Comparison of ENCODE assay signal across 25 mouse cellular contexts in the genomic region with DNA sequence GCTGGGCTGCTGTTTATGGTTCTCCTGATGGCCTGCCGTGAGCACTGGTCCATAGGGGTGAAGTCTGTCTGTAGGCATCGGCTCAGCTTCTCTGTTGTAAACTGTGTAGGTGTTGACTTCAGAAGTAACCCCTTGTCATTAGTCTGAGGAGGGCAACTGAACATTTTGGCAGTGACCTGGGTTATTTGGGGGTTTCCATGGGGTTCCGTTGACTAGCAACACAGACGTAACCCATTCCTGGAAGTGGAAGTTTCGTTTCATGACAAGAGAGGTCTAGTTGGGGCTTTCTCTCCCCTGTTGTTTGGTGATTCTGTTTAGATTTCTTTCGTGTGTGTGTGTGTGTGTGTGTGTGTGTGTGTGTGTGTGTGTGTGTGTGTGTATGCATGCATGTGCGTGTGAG. TPM values are rescaled to one million over a fixed set of nuclear protein-coding genes. Genes with fewer than 3 reads are reported as not detected.
DNase-seq lines count a peak whose midpoint lies in the region; ATAC-seq lines count a peak whose summit lies in the region.
"Had no signal": no experiment of that assay in that cellular context is flagged by ENCODE, and none has a peak within 500 bp of the region (broad histone marks: within the 10 kb centered on the region; RNA-seq: fewer than 3 reads in every experiment).

No protein-coding gene starts in this region.

- H3K9me3 ChIP-seq in megakaryocyte, embryonic 14.5 days: peaks cover 11% of the 10 kb centered on the region
- H3K9me3 ChIP-seq: embryonic facial prominence, embryonic 12.5 days; embryonic facial prominence, embryonic 15.5 days; heart, embryonic 12.5 days; heart, embryonic 15.5 days; intestine, embryonic 15.5 days had no signal

- peaks cover 71% of the 10 kb centered on the region for H3K4me1 ChIP-seq in megakaryocyte, embryonic 14.5 days

- H3K36me3 ChIP-seq in megakaryocyte, embryonic 14.5 days (replicated peaks; ENCODE audit: low read length): peaks cover 38% of the 10 kb centered on the region
- H3K36me3 ChIP-seq: heart, embryonic 15.5 days; intestine, embryonic 15.5 days had no signal

- H3K27me3 ChIP-seq in megakaryocyte, embryonic 14.5 days (replicated peaks): no peaks in the 10 kb centered on the region
- H3K27me3 ChIP-seq: embryonic facial prominence, embryonic 12.5 days; embryonic facial prominence, embryonic 15.5 days; heart, embryonic 12.5 days; heart, embryonic 15.5 days; intestine, embryonic 15.5 days had no signal

- intact Hi-C loops in heart, postnatal 10 days (cut with DNase I): no loop called here

- ATAC-seq in megakaryocyte, adult 5-6 weeks (ENCODE audit: poor library complexity, severe bottlenecking): no peak
- ATAC-seq in CD4-positive, CD25-positive, alpha-beta regulatory T cell, adult 4 months: peak; percentile 77
- ATAC-seq: forebrain, embryonic 14.5 days; forebrain, postnatal 0 days; hindbrain, postnatal 0 days; intestine, embryonic 15.5 days had no signal

- DNase-seq in induced T-regulatory cell, adult 2 months (ENCODE audit: low read depth): peak; percentile 70
- DNase-seq in heart, postnatal 10 days: no peak
- no peak for DNase-seq in natural killer cell, adult 2 months (ENCODE audit: low spot score in 2 of 2)
- no peak for DNase-seq in thymus, postnatal 25 days
- DNase-seq: adrenal gland, postnatal 10 days; adrenal gland, postnatal 36 days; cerebellum, adult 18-20 months; cerebellum, adult 9-10 months; cerebellum, postnatal 14 days; forebrain, postnatal 0 days; gastrocnemius, adult 2 months; gastrocnemius, postnatal 25 days; heart, adult 18-20 months; heart, postnatal 14 days; heart, postnatal 4 days had no signal

- H3K4me3 ChIP-seq in megakaryocyte, embryonic 14.5 days (replicated peaks): peak overlapping the region; percentile 33
- H3K4me3 ChIP-seq: embryonic facial prominence, embryonic 12.5 days; embryonic facial prominence, embryonic 15.5 days; gastrocnemius, adult 2 months; heart, embryonic 12.5 days; heart, embryonic 15.5 days; intestine, embryonic 15.5 days had no signal

RNA-seq across cellular contexts. Expression of gene Ccdc6, which starts 19.5 kb away (rescaled TPM):
- polyA plus RNA-seq in megakaryocyte, embryonic 14.5 days (2012; ENCODE audit: insufficient read depth, low replicate concordance): 12.2 and 12.4 TPM in 2 replicates
- 11.9 and 15.7 TPM in 2 replicates for total RNA-seq in megakaryocyte, adult 5-6 weeks (2015)
- total RNA-seq in megakaryocyte, adult 5-6 weeks (2017): 10.3 and 13.2 TPM in 2 replicates
- polyA plus RNA-seq in CD4-positive, CD25-positive, alpha-beta regulatory T cell, adult 4 months (2017; shearing (Covaris generic)): 10 to 100 TPM; 28.7 to 30.9 TPM
- 10 to 100 TPM; 33.9 to 36.9 TPM for total RNA-seq in heart, postnatal 10 days (2021)
